Comparison of ENCODE assay signal across 15 mouse cellular contexts in genomic region chr11:84347766-84348165, GRCm38 (mm10).
A peak's percentile ranks its signal among the peaks of the same experiment; 100 is the strongest.
DNase-seq lines count a peak whose midpoint lies in the region; ATAC-seq lines count a peak whose summit lies in the region.
"Had no signal": no experiment of that assay in that cellular context is flagged by ENCODE, and none has a peak within 500 bp of the region (broad histone marks: within the 10 kb centered on the region; RNA-seq: fewer than 3 reads in every experiment).

No protein-coding gene starts in this region.

- H3K9me3 ChIP-seq in forebrain, embryonic 12.5 days = no peaks in the 10 kb centered on the region
- no peaks in the 10 kb centered on the region for H3K9me3 ChIP-seq in forebrain, embryonic 11.5 days (ENCODE audit: control insufficient read depth, low read length)
- H3K9me3 ChIP-seq: stomach, embryonic 15.5 days had no signal

- 0 out of 2 replicates have a peak, but pooled peaks cover 3% of the 10 kb centered on the region for H3K36me3 ChIP-seq in forebrain, embryonic 12.5 days (replicated peaks)
- H3K36me3 ChIP-seq in forebrain, embryonic 11.5 days (ENCODE audit: control insufficient read depth, insufficient read depth, low read length) = no peaks in the 10 kb centered on the region
- H3K36me3 ChIP-seq: stomach, embryonic 15.5 days had no signal

- no peak overlapping the region for H3K4me3 ChIP-seq in forebrain, embryonic 12.5 days (replicated peaks)
- no peak overlapping the region for H3K4me3 ChIP-seq in forebrain, embryonic 11.5 days (ENCODE audit: low read depth, low read length)
- H3K4me3 ChIP-seq: heart, adult 2 months; stomach, embryonic 15.5 days had no signal

- WGBS in forebrain, embryonic 12.5 days = 62% methylated on average over 2 of the region's 2 CpGs
- WGBS in forebrain, embryonic 11.5 days = 84% methylated on average over 2 of the region's 2 CpGs

- ATAC-seq in forebrain, embryonic 12.5 days (ENCODE audit: low FRiP score) = no peak
- ATAC-seq in forebrain, embryonic 11.5 days (replicated peaks; ENCODE audit: low FRiP score) = no peak

- no peak overlapping the region for H3K4me2 ChIP-seq in forebrain, embryonic 12.5 days
- no peak overlapping the region for H3K4me2 ChIP-seq in forebrain, embryonic 11.5 days (ENCODE audit: low read depth, low read length, severe bottlenecking)
- H3K4me2 ChIP-seq: stomach, embryonic 15.5 days had no signal

- H3K27ac ChIP-seq in forebrain, embryonic 12.5 days = peak overlapping the region; percentile 42; the same call in 1 of the 2 replicates
- H3K27ac ChIP-seq in forebrain, embryonic 11.5 days (ENCODE audit: low read depth, low read length) = no peak overlapping the region
- H3K27ac ChIP-seq: heart, adult 2 months; stomach, embryonic 15.5 days had no signal

- H3K4me1 ChIP-seq in forebrain, embryonic 12.5 days = peaks cover 31% of the 10 kb centered on the region
- H3K4me1 ChIP-seq in forebrain, embryonic 11.5 days (replicated peaks; ENCODE audit: control insufficient read depth, insufficient read depth, low read length) = peaks cover 11% of the 10 kb centered on the region; the same call in 1 of the 2 replicates
- H3K4me1 ChIP-seq: stomach, embryonic 15.5 days had no signal

- H3K27me3 ChIP-seq in forebrain, embryonic 12.5 days = no peaks in the 10 kb centered on the region
- H3K27me3 ChIP-seq in forebrain, embryonic 11.5 days (ENCODE audit: control insufficient read depth, insufficient read depth, low read length) = no peaks in the 10 kb centered on the region
- H3K27me3 ChIP-seq: stomach, embryonic 15.5 days had no signal

- no peak for DNase-seq in forebrain, embryonic 11.5 days (ENCODE audit: low spot score)
- peak; percentile 22 to 28 for DNase-seq in left cerebral cortex, adult 18-20 months (ENCODE audit: low spot score in 2 of 2)
- DNase-seq in left cerebral cortex, adult 11 months (ENCODE audit: low spot score) = no peak
- DNase-seq in right cerebral cortex, adult 18-20 months = peak; percentile 15
- DNase-seq in right cerebral cortex, adult 2 months (ENCODE audit: low spot score in 2 of 2) = no peak
- peak; percentile 53 for DNase-seq in right cerebral cortex, postnatal 4 days
- DNase-seq in spleen, postnatal 14 days (ENCODE audit: low spot score in 2 of 2) = no peak
- DNase-seq: cerebellum, postnatal 25 days; gastrocnemius, postnatal 14 days; heart, adult 2 months; lung, adult 2 months; lung, postnatal 36 days; thymus, adult 2 months had no signal

- no peak overlapping the region for H3K9ac ChIP-seq in forebrain, embryonic 12.5 days
- H3K9ac ChIP-seq in forebrain, embryonic 11.5 days (ENCODE audit: low read length) = no peak overlapping the region
- H3K9ac ChIP-seq: stomach, embryonic 15.5 days had no signal

Comparison
In these comparisons a context has a peak if more than half of its experiments do, and no peak if none do; other contexts are left out.
1. DNase-seq: peak in left cerebral cortex, adult 18-20 months (2 of 2), right cerebral cortex, adult 18-20 months (single experiment) and right cerebral cortex, postnatal 4 days (single experiment); none in forebrain, embryonic 11.5 days (single experiment), left cerebral cortex, adult 11 months (single experiment), right cerebral cortex, adult 2 months (0 of 2) and spleen, postnatal 14 days (0 of 2).